Mouse (Mus musculus) limb, embryonic 14.5 days (tissue): ENCODE measurements at regions not wholly inside any gene's neighbourhood (a gene's known extent, or its start where the extent isn't known, plus 50 kb on each side); places are given as distances from the start of the nearest gene placed in this dataset.

ENCODE experiments used
- ATAC-seq: fragments of 200-750 bp; cut with Nextera tagmentation; 2 replicates; pipeline ENCODE4 v1.8.0; 2017; ENCODE audit warnings: low read depth, moderate number of reproducible peaks, moderate TSS enrichment; ENCODE audit not compliant: low FRiP score
- DNase-seq: peaks from one replicate; pipeline ENCODE4 v3.0.0-alpha.2; 2015; ENCODE audit warnings: low spot score
- H3K27ac ChIP-seq: fragments of 300-500 bp; sonication (generic); replicated peaks from 2 replicates; pipeline ENCODE4 v1.5.1; 2014; ENCODE audit warnings: low read depth, mild to moderate bottlenecking, low read length, moderate library complexity, mixed read lengths
- H3K27me3 ChIP-seq: fragments of 300-500 bp; sonication (generic); 2 replicates; pipeline ENCODE4 v1.6.1; 2014; ENCODE audit warnings: low read length, mixed read lengths; ENCODE audit not compliant: control insufficient read depth, insufficient read depth
- H3K36me3 ChIP-seq: fragments of 300-500 bp; sonication (generic); 2 replicates; pipeline ENCODE4 v1.6.1; 2014; ENCODE audit warnings: mild to moderate bottlenecking, low read length, moderate library complexity, mixed read lengths; ENCODE audit not compliant: control insufficient read depth, insufficient read depth
- H3K4me1 ChIP-seq: fragments of 300-500 bp; sonication (generic); 2 replicates; pipeline ENCODE4 v1.6.1; 2014; ENCODE audit warnings: antibody characterized with exemption, low read length, mixed read lengths; ENCODE audit not compliant: control insufficient read depth, insufficient read depth
- H3K4me2 ChIP-seq: fragments of 300-500 bp; sonication (generic); replicated peaks from 2 replicates; pipeline ENCODE4 v1.6.1; 2014; ENCODE audit warnings: low read depth, mild to moderate bottlenecking, low read length, moderate library complexity; ENCODE audit not compliant: severe bottlenecking
- H3K4me3 ChIP-seq: fragments of 300-500 bp; sonication (generic); replicated peaks from 2 replicates; pipeline ENCODE4 v1.5.1; 2014; ENCODE audit warnings: low read length
- H3K9ac ChIP-seq: fragments of 300-500 bp; sonication (generic); 2 replicates; pipeline ENCODE4 v1.6.1; 2014; ENCODE audit warnings: mild to moderate bottlenecking, low read depth, low read length, moderate library complexity; ENCODE audit not compliant: severe bottlenecking
- H3K9me3 ChIP-seq: fragments of 300-500 bp; sonication (generic); 2 replicates; pipeline ENCODE4 v1.6.1; 2016; ENCODE audit warnings: low read length; ENCODE audit not compliant: control insufficient read depth
- POLR2A ChIP-seq: fragments of 200-500 bp; IDR thresholded peaks from 2 replicates; pipeline ENCODE4 v1.8.0; 2012; ENCODE audit warnings: inconsistent platforms, mild to moderate bottlenecking, moderate library complexity, borderline replicate concordance; ENCODE audit not compliant: insufficient read depth, insufficient read length; ENCODE audit errors: extremely low read depth
- WGBS: fragments of 180-500 bp; shearing (Covaris S2); extraction: QIAGEN DNeasy Blood & Tissue Kit; methylation state at CpG from one replicate; pipeline ENCODE4 v1.1.7; 2014; 5-methylcytosine and 5-hydroxymethylcytosine counted together

DNA sequence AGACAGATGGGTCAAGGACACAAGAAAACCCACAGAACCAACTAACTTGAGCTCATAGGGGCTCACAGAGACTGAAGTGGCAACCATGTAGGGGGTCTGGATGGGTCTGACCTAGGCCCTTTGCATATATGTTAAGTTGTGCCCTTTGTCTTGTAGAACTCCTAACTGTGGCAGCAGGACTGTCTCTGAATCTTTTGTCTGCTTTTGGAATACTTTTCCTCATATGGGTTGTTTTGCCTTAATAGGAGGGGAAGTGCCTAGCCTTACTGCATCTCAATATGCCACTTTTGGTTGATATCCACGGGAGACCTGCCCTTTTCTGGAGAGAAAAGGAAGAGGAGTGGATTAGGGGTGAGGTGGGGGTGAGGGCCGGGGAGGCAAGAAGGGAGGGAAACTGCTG, 389.4 kb upstream of the Xylt1 start:
- no peaks in the 10 kb centered on the region for H3K36me3 ChIP-seq
- H3K27me3 ChIP-seq = no peaks in the 10 kb centered on the region
- DNase-seq (no peak), ATAC-seq (no peak)
- TF ChIP-seq POLR2A = no peak
- H3K9ac ChIP-seq = no peak overlapping the region
- H3K4me3 ChIP-seq = no peak overlapping the region
- H3K27ac ChIP-seq = no peak overlapping the region
- H3K4me2 ChIP-seq = no peak overlapping the region
- WGBS = 60% methylated on average over 2 of the region's 2 CpGs
- H3K9me3 ChIP-seq = no peaks in the 10 kb centered on the region
- no peaks in the 10 kb centered on the region for H3K4me1 ChIP-seq

DNA sequence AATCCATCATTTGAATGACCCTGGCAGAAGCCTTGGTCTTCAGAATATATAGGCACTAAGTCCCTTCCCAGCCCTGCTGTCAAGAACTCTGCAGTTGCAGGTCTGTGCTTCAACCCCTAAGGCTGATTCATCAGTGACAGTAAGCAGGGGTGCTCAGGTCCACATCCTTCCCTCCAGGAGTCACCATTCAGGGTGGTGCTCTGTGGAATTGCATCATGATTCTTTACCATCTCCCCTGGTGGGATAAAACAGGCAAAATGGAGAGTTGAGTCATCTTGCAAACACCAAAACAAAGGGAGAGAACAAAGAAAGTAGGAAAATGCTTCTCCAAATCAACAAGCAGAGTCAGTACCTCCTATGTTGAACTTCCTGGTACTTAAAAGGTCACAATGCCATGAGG, 388.6 kb upstream of the Xylt1 start:
- DNase-seq (no peak), ATAC-seq (no peak)
- no peak for TF ChIP-seq POLR2A
- no peaks in the 10 kb centered on the region for H3K27me3 ChIP-seq
- H3K4me3 ChIP-seq = no peak overlapping the region
- no peak overlapping the region for H3K9ac ChIP-seq
- H3K36me3 ChIP-seq = no peaks in the 10 kb centered on the region
- no peak overlapping the region for H3K4me2 ChIP-seq
- no peaks in the 10 kb centered on the region for H3K9me3 ChIP-seq
- H3K4me1 ChIP-seq = no peaks in the 10 kb centered on the region
- no peak overlapping the region for H3K27ac ChIP-seq

DNA sequence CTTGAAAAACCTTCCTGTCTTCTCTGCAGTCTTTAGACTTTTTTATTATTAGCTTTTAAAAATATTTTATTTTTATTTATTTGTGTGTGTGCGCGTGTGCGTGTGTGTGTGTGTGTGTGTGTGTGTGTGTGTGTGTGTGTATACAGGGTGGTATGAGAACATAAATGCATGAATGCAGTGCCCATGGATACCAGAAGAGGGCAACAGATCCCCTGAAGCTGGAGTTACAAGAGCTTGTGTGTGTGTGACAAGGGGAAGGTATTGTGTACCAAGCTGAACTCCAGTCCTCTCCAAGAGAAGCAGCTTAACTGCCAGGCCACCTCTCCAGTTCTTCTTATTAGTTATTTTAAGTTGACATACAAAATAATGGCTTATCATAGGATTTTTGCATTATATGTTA, 385.0 kb upstream of the Xylt1 start:
- no peak for DNase-seq
- Histone ChIP-seq H3K4me2 (no peak overlapping the region), H3K27me3 (no peaks in the 10 kb centered on the region), H3K36me3 (no peaks in the 10 kb centered on the region), H3K9ac (no peak overlapping the region), H3K27ac (no peak overlapping the region), H3K9me3 (no peaks in the 10 kb centered on the region), H3K4me3 (no peak overlapping the region), H3K4me1 (no peaks in the 10 kb centered on the region)
- ATAC-seq = no peak
- WGBS = 93% methylated on average over 3 of the region's 3 CpGs
- TF ChIP-seq POLR2A = no peak

DNA sequence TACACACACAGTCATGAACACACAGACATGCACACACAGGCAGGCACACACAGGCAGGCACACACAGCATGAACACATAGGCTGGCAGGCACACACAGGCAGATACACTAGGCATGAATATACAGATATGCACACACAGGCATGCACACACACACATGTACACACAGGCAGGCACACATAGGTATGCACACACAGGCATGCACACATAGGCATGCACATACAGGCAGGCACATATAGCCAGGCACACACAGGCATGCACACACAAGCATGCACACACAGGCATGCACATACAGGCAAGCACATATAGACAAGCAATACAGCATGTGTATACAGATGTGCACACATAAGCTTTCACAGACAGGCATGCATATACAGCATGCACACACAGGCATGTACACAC, 377.6 kb upstream of the Xylt1 start:
- ATAC-seq = no peak
- no peak overlapping the region for H3K4me3 ChIP-seq
- no peaks in the 10 kb centered on the region for H3K9me3 ChIP-seq

DNA sequence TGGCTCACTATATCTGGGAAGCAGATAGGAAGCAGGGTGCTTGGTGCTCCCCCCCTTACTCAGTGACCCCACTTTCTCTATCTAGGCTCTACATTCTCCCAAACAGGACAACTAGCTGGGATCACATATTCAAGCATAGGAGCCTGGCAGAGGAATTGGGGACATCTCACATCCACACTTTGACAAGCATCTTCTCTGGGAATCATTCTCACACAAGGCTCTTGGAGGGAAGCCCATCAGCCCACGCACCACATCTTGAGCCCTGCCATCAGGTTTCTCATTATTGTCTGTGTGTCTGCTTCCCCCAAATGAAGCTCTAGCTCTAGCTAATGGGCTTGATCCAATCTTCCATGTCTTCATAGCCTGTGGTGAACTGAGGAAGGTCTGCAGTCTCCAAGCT, 362.4 kb upstream of the Xylt1 start:
- ATAC-seq = no peak
- Histone ChIP-seq H3K9ac (no peak overlapping the region), H3K4me2 (no peak overlapping the region), H3K4me3 (no peak overlapping the region), H3K9me3 (no peaks in the 10 kb centered on the region), H3K36me3 (no peaks in the 10 kb centered on the region), H3K27me3 (no peaks in the 10 kb centered on the region), H3K4me1 (no peaks in the 10 kb centered on the region), H3K27ac (no peak overlapping the region)
- no peak for DNase-seq
- no peak for TF ChIP-seq POLR2A
- WGBS = 82% methylated on average over 1 of the region's 1 CpGs

More for the DNA sequence above, 377.6 kb upstream of the Xylt1 start:
- Histone ChIP-seq H3K36me3 (no peaks in the 10 kb centered on the region), H3K4me1 (no peaks in the 10 kb centered on the region), H3K27ac (no peak overlapping the region), H3K9ac (no peak overlapping the region), H3K27me3 (no peaks in the 10 kb centered on the region), H3K4me2 (no peak overlapping the region)
- DNase-seq = no peak
- TF ChIP-seq POLR2A = no peak

DNA sequence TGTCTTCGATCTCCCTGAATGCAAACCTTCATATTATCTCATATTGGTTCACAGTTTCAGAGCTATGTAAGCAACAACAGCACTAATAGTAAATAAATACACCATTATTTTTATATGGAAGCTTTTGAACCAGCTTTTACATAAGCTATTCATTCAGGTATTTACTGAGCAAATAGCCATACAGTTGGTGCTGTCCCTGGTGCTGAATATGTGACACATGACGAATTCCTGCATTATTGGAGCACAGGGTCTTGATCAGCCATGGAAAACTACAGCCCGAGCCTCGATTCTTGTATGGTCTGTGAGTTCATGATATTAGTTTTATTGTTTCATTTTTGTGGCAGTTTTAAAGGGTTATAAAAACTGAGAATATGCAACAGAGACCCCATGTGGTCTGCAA, 359.1 kb upstream of the Xylt1 start:
- Histone ChIP-seq H3K9me3 (no peaks in the 10 kb centered on the region), H3K27ac (no peak overlapping the region), H3K9ac (no peak overlapping the region), H3K4me2 (no peak overlapping the region), H3K4me3 (no peak overlapping the region), H3K27me3 (no peaks in the 10 kb centered on the region), H3K36me3 (no peaks in the 10 kb centered on the region), H3K4me1 (no peaks in the 10 kb centered on the region)
- ATAC-seq (no peak), DNase-seq (peak; percentile 89)
- 54% methylated on average over 4 of the region's 4 CpGs for WGBS
- no peak for TF ChIP-seq POLR2A
